Mouse (Mus musculus) neural tube, embryonic 11.5 days (tissue): Measurements from ENCODE around the gene Msi2. TPM values are rescaled to one million over a fixed set of nuclear protein-coding genes. Genes with fewer than 3 reads are reported as not detected.

Experiments
- ATAC-seq: fragments of 200-750 bp; cut with Nextera tagmentation; 2 replicates; pipeline ENCODE4 v1.8.0; 2017; ENCODE audit warnings: moderate number of reproducible peaks, mild to moderate bottlenecking, moderate TSS enrichment, moderate library complexity; ENCODE audit not compliant: insufficient read depth, low FRiP score, low TSS enrichment
- DNase-seq: peaks from one replicate; pipeline ENCODE4 v3.0.0-alpha.2; 2015; ENCODE audit warnings: low spot score
- H3K27ac ChIP-seq: fragments of 300-500 bp; sonication (generic); 2 replicates; pipeline ENCODE4 v1.5.1; 2014; ENCODE audit warnings: low read depth, mild to moderate bottlenecking, low read length
- H3K27me3 ChIP-seq: fragments of 300-500 bp; sonication (generic); 2 replicates; pipeline ENCODE4 v1.6.1; 2014; ENCODE audit warnings: mild to moderate bottlenecking, low read length, mixed read lengths; ENCODE audit not compliant: control insufficient read depth, insufficient read depth
- H3K36me3 ChIP-seq: fragments of 300-500 bp; sonication (generic); 2 replicates; pipeline ENCODE4 v1.6.1; 2014; ENCODE audit warnings: mild to moderate bottlenecking, low read length, moderate library complexity, mixed read lengths; ENCODE audit not compliant: control insufficient read depth, insufficient read depth
- H3K4me1 ChIP-seq: fragments of 300-500 bp; sonication (generic); 2 replicates; pipeline ENCODE4 v1.6.1; 2014; ENCODE audit warnings: low read length, mixed read lengths; ENCODE audit not compliant: control insufficient read depth, insufficient read depth
- H3K4me2 ChIP-seq: fragments of 300-500 bp; sonication (generic); 2 replicates; pipeline ENCODE4 v1.6.1; 2014; ENCODE audit warnings: low read depth, mild to moderate bottlenecking, moderate library complexity
- H3K4me3 ChIP-seq: fragments of 300-500 bp; sonication (generic); 2 replicates; pipeline ENCODE4 v1.5.1; 2014; ENCODE audit warnings: low read depth, low read length
- H3K9ac ChIP-seq: fragments of 300-500 bp; sonication (generic); 2 replicates; pipeline ENCODE4 v1.6.1; 2014; ENCODE audit warnings: mild to moderate bottlenecking, low read length
- H3K9me3 ChIP-seq: fragments of 300-500 bp; sonication (generic); 2 replicates; pipeline ENCODE4 v1.6.1; 2016; ENCODE audit warnings: low read length; ENCODE audit not compliant: control insufficient read depth
- WGBS: fragments of 180-500 bp; shearing (Covaris S2); extraction: QIAGEN DNeasy Blood & Tissue Kit; methylation state at CpG from one replicate; pipeline ENCODE4 v1.1.7; 2014; 5-methylcytosine and 5-hydroxymethylcytosine counted together
- polyA plus RNA-seq: library from polyadenylated mRNA; unstranded; fragments of >200 nt; fragmentation: Nextera tagmentation; extraction: Ambion mirVana; gene quantifications from 2 replicates; pipeline ENCODE4 v1.2.1, GENCODE M21; 2014

The Msi2 gene
- polyA plus RNA-seq, 1 experiment from 2014 or later: 20.6 TPM

DNA sequence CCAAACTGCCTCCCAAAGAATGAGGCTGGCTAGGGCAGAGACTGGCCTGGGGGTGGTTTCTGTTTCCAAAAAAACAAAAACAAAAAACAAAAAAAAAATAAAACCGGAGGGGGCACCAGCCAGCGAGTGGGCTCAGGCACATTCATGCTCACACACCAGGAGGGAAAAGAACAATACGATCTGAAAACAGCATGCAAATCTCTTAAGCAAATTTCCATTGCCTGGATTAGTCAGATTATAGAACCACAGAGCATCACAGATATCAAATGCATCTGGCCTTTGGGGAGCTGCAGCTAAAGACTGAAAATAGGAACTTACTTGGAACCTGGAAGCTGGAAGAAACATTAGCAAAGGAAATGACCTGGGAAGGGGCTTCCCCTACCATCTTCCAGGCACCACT lies 370.3 kb downstream of the Msi2 start:
- no peak overlapping the region for H3K4me3 ChIP-seq
- no peaks in the 10 kb centered on the region for H3K27me3 ChIP-seq
- no peak overlapping the region for H3K4me2 ChIP-seq
- 73% methylated on average over 3 of the region's 3 CpGs for WGBS
- ATAC-seq (no peak), DNase-seq (no peak)
- no peak overlapping the region for H3K9ac ChIP-seq
- no peak overlapping the region for H3K27ac ChIP-seq
- H3K4me1 ChIP-seq: 0 out of 2 replicates have a peak, but pooled peaks cover 2% of the 10 kb centered on the region
- peaks cover 6% of the 10 kb centered on the region; the same call in 1 of the 2 replicates for H3K36me3 ChIP-seq
- H3K9me3 ChIP-seq: no peaks in the 10 kb centered on the region

DNA sequence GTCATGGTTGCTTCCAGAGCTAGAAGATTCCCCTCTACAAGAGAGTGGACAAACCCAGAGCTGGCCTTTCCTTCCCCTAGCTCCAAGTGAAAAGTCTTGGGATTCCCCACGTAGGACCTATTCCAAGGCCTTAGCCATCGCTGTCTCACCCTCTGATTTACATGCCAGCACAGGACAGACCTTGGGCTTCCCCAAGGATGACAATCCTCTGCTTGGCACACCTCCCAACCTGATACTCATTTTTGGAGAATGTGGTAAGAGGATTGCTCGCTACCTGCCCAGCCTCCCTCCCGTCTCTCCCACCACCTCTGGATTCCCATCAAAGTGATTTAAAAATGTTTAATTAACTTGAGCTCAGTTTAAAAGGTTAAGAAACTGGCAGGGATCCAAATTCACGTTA lies 372.2 kb downstream of the Msi2 start:
- DNase-seq (no peak), ATAC-seq (no peak)
- 90% methylated on average over 5 of the region's 5 CpGs for WGBS
- no peak overlapping the region for H3K4me3 ChIP-seq
- H3K4me2 ChIP-seq: no peak overlapping the region
- no peaks in the 10 kb centered on the region for H3K27me3 ChIP-seq
- no peaks in the 10 kb centered on the region for H3K9me3 ChIP-seq
- no peak overlapping the region for H3K9ac ChIP-seq
- peaks cover 6% of the 10 kb centered on the region; the same call in 1 of the 2 replicates for H3K36me3 ChIP-seq
- H3K4me1 ChIP-seq: no peaks in the 10 kb centered on the region
- H3K27ac ChIP-seq: no peak overlapping the region

DNA sequence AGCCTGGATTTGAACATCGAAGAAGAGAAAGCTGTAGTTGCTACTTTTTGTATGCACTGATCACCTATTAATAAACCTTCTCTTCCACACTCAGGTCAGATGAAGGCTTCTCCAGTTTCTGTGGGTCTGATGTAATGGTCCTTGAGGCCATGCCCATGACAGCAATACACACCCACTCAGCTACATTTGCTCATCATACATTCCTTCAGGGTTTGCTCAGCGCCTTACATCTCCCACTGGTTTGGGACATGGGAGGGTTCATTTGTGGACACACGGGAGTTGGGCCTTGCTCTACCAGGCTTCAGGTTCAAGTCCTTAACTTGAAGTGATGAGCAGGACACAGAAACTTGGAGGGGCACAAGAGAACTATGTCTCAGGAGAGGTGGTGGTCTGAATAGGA lies 380.4 kb downstream of the Msi2 start:
- no peak for ATAC-seq
- Histone ChIP-seq H3K4me1 (no peaks in the 10 kb centered on the region), H3K36me3 (no peaks in the 10 kb centered on the region; the same call in 1 of the 2 replicates), H3K4me3 (no peak overlapping the region), H3K9me3 (no peaks in the 10 kb centered on the region), H3K27ac (no peak overlapping the region), H3K4me2 (no peak overlapping the region), H3K9ac (no peak overlapping the region), H3K27me3 (no peaks in the 10 kb centered on the region)
- 95% methylated on average over 3 of the region's 3 CpGs for WGBS
- no peak for DNase-seq

DNA sequence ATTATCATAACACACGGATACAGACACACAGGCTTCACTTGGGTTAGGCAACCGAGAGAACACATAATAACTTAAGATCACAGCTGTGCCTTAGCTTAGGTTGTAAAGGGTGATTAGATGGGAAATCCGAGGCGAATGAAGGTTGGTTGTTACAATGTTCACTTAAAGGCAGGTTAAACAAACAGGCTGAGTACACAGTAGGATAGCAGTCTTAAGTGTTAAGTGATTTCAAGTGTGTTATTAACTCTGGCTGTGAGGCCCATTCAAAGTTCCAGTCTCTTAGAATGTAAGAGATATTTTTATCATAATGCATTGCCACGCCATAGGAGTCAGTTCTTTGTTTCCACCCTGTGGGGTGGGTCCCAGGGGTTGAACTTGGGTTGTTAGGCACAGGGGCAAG lies 383.4 kb downstream of the Msi2 start:
- peaks cover 6% of the 10 kb centered on the region for H3K4me1 ChIP-seq
- no peak for DNase-seq

DNA sequence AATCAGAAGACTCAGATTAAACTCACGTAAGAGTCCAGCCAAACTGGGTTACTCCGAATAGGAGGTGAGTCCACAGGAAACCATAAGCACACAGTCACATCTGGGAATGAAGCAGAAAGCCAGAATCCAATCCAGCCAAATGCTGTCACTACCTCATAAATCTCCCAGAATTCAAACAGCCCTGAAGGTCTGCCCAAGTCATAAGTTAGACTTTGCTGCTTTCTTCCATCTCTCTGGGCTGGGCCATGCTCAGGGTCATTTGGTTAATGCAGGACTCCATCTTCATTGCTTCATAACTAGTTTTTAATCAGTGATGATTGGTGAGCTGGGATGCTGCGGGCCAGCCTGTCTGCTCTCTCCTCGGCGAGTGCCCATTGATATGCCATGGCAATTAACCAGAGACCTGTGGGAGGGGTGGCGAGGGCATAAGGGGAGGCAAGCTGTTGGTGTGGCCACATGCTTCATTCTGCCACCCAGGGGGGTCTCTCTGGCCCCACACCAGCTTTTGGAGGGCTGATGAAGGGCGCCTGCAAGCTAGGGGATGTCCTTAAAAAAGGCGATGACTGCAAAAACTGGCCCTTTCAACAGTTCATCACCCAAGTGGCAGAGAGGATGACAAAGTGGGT lies 385.9 kb downstream of the Msi2 start:
- Histone ChIP-seq H3K4me1 (peaks cover 8% of the 10 kb centered on the region), H3K4me2 (no peak overlapping the region), H3K27me3 (no peaks in the 10 kb centered on the region), H3K9ac (no peak overlapping the region), H3K4me3 (no peak overlapping the region), H3K27ac (no peak overlapping the region), H3K9me3 (no peaks in the 10 kb centered on the region), H3K36me3 (no peaks in the 10 kb centered on the region; the same call in none of the 2 replicates)
- 79% methylated on average over 8 of the region's 8 CpGs for WGBS
- no peak for DNase-seq
- no peak for ATAC-seq

More for the DNA sequence above, 383.4 kb downstream of the Msi2 start:
- no peak for ATAC-seq
- Histone ChIP-seq H3K4me3 (no peak overlapping the region), H3K27me3 (no peaks in the 10 kb centered on the region), H3K4me2 (no peak overlapping the region), H3K27ac (no peak overlapping the region), H3K9me3 (no peaks in the 10 kb centered on the region), H3K36me3 (no peaks in the 10 kb centered on the region; the same call in none of the 2 replicates), H3K9ac (no peak overlapping the region)
- 55% methylated on average over 5 of the region's 5 CpGs for WGBS

DNA sequence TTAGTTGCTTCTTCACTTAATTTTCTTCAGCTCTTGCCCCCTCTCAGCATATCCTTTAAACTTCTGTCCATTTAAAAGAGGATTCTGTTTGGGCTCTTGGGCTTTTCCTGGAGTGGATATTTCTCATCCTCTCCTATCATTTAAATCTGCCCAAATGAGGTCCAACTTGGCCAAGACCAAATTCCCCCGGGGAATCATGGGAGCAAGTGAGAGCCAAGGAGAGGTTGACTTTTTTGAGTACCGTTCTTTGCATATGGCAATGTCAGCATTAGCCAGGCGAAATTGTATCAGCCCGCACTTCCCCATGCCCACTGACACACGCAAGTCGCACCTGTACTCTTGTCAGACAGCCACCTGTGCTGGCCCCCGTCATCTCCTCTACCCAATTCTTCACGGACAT lies 386.6 kb downstream of the Msi2 start:
- Histone ChIP-seq H3K4me2 (no peak overlapping the region), H3K27me3 (no peaks in the 10 kb centered on the region), H3K36me3 (no peaks in the 10 kb centered on the region; the same call in none of the 2 replicates), H3K27ac (no peak overlapping the region; the same call in 1 of the 2 replicates), H3K4me1 (peaks cover 15% of the 10 kb centered on the region), H3K9ac (no peak overlapping the region), H3K9me3 (no peaks in the 10 kb centered on the region), H3K4me3 (no peak overlapping the region)
- DNase-seq (no peak), ATAC-seq (no peak)
- 95% methylated on average over 8 of the region's 8 CpGs for whole genome bisulfite sequencing

DNA sequence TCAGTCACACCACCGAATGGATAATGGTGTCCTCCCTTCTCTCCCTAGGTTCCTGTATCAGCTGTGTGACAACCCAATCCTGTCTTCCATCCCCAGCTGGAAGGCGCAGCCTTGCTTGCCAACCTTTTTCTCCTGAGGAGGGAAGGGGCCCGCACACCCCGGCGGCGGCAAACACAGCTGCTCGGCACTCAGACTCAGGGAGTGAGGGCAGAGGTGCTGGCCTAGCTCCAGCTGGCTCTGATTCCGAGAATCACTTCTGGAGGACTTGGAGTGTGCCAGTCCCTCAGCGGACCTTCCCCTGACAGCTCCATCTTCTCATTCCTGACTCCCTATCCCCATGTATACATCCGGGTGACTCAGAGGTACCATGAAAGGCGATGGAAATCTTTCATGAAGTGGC lies 387.5 kb downstream of the Msi2 start:
- Histone ChIP-seq H3K27ac (no peak overlapping the region), H3K36me3 (no peaks in the 10 kb centered on the region; the same call in none of the 2 replicates), H3K9me3 (no peaks in the 10 kb centered on the region), H3K9ac (no peak overlapping the region), H3K27me3 (no peaks in the 10 kb centered on the region), H3K4me2 (no peak overlapping the region), H3K4me3 (no peak overlapping the region), H3K4me1 (peaks cover 17% of the 10 kb centered on the region)
- no peak for DNase-seq
- 68% methylated on average over 11 of the region's 11 CpGs for WGBS
- ATAC-seq: no peak

DNA sequence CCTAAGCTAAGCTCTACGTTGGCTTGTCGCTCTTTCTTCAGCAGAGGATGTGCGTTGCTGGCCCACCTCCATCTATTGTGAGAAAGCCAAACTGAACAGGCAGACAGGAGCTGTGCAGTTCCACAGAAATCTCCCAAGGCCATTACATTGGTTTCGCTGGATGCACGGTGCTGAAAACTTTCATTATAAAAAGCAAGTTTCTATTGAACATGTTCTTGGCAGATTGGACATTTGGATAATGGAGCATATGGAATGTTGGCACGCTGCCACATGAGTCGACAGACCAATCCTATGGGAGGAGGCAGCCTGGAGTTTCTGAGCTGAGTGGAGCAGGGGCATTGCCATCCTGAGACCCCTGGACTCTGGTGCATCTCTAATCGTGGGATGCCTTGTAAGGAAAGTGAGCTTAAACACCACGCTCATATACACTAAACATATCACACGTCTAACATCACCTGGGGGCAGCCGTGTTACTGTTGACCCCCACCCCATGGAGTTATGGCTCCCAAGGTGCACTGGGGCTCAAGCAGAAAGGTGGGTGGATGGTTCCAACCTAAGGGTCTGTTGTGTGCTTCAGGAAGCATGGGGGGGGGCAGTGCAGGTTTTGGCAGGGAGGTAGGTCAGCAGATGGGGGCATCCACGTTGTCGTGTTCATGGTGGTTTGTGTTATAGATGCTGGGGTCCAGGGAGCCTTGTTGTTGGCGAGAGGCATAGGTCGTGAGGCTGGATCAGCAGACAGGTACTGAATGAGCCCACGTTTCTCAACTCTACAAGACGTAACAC lies 389.3 kb downstream of the Msi2 start:
- Histone ChIP-seq H3K27me3 (no peaks in the 10 kb centered on the region), H3K9ac (no peak overlapping the region), H3K27ac (no peak overlapping the region), H3K36me3 (no peaks in the 10 kb centered on the region; the same call in 1 of the 2 replicates), H3K9me3 (no peaks in the 10 kb centered on the region), H3K4me3 (no peak overlapping the region), H3K4me1 (peaks cover 17% of the 10 kb centered on the region), H3K4me2 (no peak overlapping the region)
- DNase-seq: no peak
- WGBS: 93% methylated on average over 17 of the region's 17 CpGs
- no peak for ATAC-seq

DNA sequence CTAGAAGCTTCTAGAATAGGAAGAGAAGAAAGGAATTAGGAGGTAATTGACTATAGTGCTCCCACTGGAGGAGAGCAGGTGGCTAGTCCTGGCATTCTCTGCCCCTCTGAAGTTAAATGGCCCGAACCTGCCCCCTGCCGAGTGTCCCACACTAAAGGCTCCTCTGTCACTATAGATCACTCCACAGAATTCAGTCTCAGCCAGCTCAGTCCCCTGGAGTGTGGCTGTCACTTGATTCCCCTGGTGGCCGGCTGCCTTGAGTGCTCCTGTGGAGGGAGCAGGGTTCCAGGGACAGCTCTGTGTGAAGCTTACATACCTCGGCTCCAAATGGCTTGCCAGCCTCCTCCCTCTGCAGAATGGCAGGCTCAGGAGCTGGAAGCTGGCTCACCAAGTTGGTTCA lies 391.3 kb downstream of the Msi2 start:
- no peaks in the 10 kb centered on the region for H3K27me3 ChIP-seq
- H3K4me2 ChIP-seq: no peak overlapping the region
- H3K4me3 ChIP-seq: no peak overlapping the region
- H3K9ac ChIP-seq: no peak overlapping the region
- ATAC-seq: no peak; the same call in 1 of the 2 replicates
- no peaks in the 10 kb centered on the region for H3K9me3 ChIP-seq
- no peak for DNase-seq
- no peaks in the 10 kb centered on the region; the same call in 1 of the 2 replicates for H3K36me3 ChIP-seq
- no peak overlapping the region for H3K27ac ChIP-seq
- peaks cover 11% of the 10 kb centered on the region for H3K4me1 ChIP-seq
- WGBS: 0% methylated on average over 4 of the region's 4 CpGs
